Mouse (Mus musculus): ENCODE measurements around the gene Ppp1r9b.
"Not testable (repeated sequence)": the region's sequence is repeated elsewhere in the genome, so short reads cannot be mapped to it uniquely, and the experiment has no call there.

The Ppp1r9b gene

DNA sequence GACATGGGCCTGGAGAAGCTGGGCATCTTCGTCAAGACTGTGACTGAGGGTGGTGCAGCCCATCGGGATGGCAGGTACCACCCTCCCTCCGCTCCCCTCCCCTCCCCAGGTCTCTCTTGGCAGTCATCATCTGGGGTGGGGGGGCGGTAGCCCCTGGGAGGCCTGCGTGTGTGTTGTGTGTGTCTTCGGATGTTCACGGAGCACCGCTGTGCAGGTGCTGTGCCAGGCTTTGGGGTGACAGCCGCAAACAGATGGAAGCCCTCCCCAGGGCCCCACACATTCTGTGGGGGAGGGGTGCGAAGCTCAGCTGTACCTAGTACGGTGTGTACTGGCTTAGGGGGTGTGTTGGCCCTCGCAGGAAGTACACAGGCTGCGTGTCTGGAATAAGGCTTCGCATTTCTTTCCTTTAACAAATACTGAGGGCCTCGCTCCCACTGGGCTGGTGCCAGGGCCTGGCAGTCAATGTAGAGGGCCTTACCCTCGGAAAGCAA, 7.3 kb downstream of the Ppp1r9b start:
- no peak for DNase-seq

DNA sequence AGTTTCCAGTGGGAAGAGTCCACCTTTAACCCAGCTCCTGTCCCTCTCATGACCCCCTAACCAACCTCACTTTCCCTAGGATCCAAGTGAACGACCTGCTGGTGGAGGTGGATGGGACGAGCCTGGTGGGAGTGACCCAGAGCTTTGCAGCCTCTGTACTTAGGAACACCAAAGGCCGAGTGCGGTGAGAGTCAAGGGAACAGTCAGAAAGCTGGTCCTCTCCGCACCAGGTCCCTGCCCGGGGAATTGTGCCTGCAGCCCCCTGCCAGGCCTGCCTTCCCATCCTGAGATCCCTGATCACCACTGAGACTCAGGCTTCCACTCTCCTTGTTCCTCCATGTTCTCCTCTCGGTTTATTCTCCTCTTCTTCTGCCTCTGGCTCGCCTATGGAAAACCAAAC, 9.3 kb downstream of the Ppp1r9b start:
- DNase-seq, result no peak

DNA sequence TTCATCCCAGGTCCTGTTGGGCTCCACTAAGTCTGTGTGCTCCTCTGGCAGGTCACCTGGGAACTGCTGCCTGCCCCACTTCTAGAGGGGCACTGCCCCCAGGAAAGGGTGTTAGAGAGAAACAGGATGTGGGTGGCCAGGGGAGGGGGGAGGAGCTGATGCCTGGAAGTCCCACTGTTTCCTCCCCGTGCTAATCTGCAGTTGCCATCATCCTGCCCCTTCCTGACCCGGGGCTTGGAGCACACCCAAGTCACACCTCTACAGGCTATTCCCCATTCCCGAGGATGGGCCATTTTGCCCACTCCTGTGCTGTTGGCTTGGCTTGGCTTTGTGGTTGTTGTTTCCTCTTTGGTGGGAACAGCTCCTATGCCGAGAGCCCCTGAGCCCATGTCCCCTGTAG, 9.7 kb downstream of the Ppp1r9b start:
- peak; percentile 77 to 86 for DNase-seq

DNA sequence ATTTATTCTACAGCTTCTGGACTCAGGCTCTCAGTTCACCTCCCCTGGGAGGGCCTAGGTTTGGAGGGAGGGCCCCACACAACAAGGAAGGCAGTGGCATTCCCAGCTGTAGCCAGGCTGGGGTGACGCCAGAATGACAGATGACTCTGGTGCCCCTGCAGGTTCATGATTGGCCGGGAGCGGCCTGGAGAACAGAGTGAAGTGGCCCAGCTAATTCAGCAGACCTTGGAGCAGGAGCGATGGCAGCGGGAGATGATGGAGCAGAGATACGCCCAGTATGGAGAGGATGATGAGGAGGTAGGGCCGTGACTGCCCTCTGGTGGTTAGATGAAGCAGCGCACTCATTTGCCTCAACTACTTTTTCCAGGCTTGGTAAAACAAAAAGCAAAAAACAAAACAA, 10.2 kb downstream of the Ppp1r9b start:
- DNase-seq, result peak; percentile 81 to 86

DNA sequence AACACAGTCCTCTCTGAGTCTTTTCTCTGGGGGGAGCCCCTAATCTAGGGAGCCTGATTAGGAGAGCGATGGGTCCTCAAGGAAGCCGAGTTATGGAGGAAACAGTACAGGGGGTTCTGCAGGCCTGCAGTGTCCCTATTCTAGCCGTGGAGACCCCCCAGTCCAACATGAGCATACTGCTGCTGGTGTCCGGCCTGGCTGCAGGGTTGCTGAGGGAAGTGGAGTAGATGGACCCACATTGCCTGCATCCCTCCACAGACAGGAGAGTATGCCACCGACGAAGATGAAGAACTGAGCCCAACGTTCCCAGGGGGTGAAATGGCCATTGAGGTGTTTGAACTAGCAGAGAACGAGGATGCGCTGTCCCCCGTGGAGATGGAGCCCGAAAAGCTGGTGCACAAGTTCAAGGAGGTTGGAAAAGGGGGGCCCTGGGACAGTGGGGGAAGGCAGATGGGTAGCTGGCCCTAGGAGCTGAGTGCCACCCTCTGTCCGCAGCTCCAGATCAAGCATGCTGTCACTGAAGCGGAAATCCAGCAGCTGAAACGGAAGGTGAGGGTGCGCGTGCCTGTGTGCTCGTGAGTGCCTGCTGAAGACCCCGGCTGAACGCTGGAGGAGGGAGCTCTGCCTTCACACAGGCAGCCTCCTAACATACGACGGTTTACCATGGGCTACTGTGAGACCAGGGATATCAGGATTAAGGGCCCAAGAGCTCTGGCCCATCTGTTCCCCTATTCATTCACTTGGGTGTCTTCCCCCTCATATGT, 10.9 kb downstream of the Ppp1r9b start:
- no peak for DNase-seq

DNA sequence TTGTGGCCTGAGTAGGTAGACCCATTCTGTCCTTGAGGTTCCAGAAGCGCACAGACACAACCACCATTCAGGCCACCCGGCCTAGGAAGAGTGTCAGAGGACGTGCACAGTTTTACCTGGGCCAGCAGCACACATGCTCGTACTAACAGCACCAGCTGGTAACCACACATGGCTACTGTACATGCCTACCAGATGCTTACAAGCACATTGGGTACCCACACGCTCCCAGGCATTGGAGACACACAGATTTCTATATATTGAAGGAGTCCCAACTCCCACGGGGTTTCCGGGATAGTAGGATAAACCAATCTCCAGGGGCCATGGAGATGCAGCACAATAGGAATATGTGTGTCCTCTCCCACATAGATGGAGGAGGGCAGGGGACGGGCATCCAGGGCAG, 11.9 kb downstream of the Ppp1r9b start:
- DNase-seq, result no peak

DNA sequence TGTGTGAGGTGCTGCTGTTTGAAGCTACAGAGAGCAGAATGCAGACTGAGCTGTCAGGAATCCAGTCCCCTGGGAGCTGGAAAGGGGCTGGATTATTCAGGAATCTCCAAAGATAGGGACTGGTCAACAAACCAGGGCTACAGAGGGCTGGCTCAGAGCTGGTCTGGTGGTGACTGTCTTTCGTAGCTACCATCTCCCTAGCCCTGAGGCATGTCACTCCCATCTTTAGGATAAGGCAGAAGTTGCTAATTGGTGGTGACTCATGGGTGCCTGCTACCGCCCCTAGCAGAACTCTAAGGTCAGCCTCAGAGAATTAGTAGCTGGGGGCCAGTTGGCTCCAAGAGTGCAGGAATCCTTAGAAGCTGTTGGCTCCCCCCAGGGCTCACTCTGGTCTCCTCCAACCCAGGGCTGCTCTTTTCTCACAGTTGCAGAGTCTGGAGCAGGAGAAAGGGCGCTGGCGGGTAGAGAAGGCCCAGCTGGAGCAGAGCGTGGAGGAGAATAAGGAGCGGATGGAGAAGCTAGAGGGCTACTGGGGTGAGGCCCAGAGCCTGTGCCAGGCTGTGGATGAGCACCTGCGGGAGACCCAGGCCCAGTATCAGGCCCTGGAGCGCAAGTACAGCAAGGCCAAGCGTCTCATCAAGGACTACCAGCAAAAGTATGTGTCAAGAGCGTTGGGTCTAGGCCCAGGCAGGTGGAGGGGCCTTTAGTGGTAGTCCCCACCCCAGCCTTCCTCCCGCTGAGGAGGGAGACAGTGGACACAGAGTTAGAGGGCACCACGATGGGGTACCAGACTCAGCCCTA, 13.5 kb downstream of the Ppp1r9b start:
- no peak for DNase-seq

DNA sequence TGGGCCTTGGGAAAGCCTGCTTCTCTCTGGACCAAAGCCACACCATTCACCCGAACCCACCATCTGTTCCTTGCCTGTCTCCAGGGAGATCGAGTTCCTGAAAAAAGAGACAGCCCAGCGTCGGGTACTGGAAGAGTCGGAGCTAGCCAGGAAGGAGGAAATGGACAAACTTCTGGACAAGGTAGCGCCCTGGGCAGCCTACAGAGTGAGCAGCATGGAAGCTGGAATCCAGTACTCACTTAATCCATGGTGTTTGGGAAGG, 14.0 kb downstream of the Ppp1r9b start:
- no peak for DNase-seq

DNA sequence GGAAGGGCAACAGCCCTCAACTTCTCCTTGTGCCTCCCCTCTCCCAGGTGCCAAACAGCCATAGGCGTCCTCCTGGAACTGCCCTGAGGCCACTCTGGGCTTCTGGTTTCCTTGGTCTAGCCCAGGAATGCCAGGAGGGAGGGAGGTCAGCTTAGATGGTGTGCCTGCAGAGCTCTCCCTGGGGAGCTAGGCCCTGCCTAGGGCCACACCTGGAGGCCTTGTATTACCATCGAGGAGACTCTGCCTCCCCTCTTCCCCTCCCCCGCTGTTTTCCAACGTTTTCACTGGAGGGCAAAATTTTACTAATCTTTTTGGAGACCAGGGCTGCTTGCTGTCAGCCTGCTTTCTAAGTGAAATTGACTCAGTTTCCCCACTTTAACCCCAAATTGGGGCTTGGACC, 15.2 kb downstream of the Ppp1r9b start:
- peak in 1 of 2 experiments; percentile 45 for DNase-seq

DNA sequence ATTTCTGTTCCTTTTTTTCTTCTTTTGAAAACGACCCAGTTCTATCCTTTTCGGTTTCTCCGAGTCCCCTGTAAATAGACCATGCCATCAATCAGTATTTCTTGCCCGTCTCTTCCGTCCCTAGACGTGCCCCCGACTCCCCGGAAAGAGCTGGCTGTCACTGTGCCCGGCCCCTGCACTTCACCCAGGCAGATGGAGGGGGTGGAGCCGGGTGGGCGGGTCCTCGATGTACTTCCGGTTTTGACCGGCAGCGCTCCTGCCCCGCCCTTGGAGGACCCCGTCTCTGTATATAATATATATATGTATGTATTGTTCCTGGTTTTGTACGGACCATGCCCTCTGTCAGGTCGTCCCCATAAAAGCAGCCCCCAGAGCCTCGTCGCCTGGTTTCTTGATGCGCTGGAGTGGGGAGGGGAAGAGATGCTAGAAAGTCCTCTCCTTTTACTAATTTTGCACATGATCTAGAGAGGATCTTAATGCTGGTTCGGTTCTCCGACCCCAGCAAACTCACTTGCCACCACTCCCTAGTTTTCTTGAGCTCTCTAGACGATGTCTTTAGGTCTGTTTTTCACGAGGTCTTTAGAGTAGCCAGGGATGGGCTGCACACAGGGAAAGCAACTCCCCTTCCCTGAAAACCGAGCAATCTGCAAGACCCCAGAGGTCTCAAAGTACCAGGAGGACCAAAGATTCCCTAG, 15.8 kb downstream of the Ppp1r9b start:
- peak; percentile 85 to 90 for DNase-seq

DNA sequence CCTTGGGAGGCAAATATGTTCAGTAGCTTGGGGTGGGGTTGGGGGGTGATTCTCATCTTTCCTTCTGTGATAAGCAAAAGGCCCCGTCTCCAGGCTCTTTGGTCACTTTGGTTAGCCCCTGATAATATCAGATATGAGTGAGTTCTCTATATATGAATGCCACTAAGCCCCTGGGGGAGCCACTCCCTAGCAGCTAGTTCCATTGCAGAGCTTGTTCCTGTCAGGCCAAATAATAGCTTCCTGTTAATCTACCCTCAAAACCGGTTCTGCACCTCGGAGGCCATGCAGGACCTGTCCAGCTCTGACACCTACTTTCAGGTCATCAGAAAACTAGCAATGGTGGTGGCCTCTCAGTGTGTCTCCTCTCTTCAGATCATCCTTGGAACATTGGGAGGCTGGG, 16.6 kb downstream of the Ppp1r9b start:
- no peak for DNase-seq

DNA sequence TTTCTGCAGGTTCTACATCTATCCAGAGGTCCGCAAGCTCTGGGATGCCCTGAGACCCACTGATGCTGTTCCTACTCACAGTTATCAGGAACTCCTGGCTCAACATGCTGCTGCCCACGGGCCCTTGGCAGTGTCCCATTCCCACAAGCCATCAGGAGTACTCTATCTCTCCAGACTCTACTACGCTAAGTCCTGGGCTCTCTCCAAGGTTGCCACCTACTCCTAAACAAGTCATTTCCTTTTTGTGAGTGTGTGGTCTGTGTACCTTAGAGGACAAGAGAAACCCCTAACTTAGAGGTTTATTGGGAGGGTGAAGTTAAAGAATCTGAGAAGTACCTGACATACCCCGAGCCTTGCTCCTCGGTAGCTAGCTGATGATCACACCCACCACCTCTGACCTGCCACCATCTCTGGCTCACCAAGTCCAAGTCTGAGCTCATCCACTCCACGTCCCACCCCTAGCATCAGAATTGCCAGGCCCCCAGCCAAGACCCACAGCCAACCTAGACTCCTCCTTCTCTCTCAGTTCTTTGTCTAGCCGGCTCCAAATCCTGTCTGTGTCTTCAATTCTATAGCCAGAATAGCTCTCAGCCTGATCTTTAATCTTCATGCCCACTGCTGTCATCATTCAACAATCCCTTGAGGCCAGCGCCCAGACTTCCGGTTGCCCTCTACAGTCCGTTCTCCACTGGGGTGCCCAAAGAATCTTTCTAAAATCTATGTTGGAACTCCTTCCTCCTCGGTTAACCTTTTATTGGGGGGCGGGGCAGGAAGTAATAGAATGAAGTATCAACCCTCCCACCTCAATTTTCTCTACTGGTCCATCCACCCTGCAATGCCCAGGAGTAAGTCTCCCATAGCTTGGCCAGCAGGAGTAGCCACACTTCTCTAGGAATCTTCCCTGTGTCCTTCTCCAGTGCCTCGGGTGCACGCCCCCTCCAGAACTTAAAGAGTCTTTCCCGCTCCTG, 18.1 kb downstream of the Ppp1r9b start:
- peak in 1 of 2 experiments; percentile 40 for DNase-seq

DNA sequence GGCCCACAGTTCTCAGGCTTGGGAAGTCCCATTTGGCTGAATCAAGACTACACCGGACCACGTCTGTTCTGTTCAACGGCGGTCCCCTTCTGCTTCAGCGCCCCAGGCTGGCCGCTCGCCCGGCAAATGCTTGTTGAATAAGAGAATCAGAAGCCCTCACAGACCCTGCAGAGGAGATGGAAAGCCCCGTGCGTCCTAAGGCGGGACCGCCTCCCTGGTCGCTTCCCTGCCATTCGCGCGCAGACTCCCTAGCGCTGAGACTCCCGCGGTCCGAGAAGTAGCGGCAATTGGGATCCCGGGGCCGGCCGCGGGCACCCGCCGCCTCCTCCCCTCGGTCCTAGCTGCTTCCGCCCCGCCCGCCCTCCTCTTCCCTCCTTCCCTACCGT, 18.8 kb downstream of the Ppp1r9b start, which contains the start of gene Samd14:
Gene Samd14 (plus strand): TSS at position 251 of the 386 bp plus-strand sequence.
- peak; percentile 56 to 76 for DNase-seq

DNA sequence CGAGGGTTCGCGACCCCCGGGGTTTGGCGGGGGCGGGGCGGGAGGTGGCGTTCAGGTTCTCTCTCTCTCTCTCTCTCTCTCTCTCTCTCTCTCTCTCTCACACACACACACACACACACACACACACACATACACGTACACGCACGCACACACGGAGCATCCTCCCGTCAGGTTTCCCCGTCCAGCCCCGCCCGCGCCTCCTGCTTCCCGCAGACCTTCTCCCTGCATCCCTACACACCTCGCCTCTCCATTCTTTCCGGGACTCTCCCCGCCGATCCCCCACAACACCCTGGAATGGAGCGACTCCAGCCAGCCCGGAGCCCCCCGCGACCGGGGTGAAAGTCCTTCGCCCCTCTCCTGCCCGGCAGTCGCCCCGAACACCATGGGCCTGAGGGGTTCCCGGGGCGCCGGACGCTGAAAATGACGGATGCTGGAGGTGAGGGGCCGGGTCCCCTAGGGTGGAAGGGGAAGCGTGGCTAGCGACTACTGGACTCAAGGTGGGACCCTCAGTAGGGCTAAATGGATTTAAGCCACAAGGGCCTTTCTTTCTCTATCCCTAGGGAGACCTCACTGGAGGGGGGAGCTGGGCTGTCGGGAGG, 19.4 kb downstream of the Ppp1r9b start:
- DNase-seq, result peak in 1 of 2 experiments; percentile 50

DNA sequence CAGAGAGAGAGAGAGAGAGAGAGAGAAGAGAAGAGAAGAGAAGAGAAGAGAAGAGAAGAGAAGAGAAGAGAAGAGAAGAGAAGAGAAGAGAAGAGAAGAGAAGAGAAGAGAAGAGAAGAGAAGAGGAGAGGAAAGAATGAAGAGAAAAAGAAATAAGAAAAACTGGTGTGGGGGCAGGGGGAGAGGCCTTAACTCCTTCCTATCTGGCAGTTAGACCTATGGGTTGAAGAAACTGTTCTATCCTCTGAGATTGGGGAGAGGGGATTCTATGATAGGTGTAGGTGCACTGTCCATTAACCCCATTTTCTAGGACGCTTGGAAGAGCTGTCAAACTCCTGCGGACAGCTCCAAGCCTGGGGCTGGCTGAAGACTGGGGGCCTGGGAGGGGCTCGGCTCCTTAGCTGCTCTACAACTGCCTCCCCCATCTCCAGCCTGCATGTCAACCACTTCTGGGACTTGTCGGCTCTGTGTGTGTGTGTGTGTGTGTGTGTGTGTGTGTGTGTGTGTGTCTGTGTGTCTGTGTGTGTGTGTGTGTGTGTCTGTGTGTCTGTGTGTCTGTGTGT, 20.1 kb downstream of the Ppp1r9b start:
- not testable (repeated sequence) for DNase-seq

DNA sequence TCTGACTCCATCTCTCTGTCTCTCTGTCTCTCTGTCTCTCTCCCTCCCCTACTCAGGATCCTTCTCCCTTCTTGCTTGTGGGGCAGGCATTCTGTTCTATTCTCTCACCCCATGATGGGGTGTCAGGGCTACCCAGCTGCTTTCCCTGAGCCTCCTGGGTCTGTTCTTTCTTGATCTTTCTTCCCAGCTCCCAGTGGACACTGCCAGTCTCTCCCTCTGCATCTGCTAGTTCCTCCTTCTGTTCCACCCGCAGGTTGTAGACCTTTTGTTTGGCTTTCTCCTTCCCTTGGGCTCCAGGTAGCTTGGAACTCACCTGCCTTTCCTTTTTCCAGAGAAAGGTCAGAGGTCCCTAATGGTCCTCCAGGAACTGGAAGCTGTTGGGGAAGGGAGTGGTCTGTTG, 20.6 kb downstream of the Ppp1r9b start:
- no peak for DNase-seq

DNA sequence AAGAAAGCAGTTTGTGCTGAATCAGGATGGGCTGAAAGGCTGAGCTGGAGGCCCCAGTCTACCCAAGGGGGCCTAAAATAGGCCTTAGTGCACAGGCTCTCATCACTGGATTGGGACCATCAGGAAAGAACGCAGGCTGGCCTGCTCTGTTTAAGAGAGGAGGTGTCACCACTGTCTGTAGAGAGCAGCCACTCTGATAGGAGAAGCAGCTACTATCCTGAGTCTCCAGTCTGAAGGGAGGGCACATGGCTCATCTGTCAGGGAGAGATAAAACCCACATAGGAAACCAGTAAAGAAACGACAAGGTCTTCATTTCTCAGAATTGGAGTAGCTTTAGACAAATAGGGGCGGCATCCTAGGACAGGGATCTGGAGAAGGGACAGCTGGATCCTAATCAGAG, 21.2 kb downstream of the Ppp1r9b start:
- no peak for DNase-seq

DNA sequence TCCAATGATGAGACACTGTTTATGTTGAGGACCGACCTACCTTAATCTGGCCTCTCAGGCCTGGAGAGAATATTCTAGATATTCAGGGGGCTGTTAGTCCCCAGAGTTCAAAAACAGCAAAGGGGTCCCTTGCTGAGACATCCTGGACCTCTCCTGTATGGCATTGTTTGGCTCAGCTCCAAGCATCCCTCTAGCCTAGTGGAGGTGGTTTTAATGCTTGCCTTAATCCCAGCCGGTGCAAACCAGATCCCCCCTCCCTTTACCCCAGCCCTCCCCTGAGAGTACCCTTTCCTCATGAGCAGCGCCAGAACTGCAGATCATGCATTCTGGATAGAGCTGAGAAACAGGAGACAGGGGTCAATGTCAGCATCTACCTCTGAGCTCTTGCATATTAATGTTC, 21.7 kb downstream of the Ppp1r9b start:
- DNase-seq, result no peak

DNA sequence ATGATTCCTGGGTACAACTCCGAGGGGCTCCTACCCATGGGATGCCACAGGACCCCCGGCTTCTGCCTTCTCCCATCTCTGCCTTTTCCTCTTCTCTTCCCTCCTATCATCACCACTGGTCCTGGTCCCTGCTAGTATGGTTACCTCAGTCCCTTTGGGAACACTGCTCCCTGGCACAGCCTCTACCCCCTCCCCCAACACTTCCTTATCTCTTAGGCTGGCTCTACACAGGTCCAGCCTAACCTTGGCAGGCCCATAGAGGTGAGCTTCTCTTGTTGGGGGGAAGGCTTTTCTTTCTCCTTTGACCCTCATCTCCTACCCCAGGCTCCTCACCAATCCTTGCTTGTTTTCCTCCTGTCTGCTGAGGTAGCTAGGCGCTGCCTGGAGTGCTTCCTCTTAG, 24.6 kb downstream of the Ppp1r9b start:
- DNase-seq, result no peak

DNA sequence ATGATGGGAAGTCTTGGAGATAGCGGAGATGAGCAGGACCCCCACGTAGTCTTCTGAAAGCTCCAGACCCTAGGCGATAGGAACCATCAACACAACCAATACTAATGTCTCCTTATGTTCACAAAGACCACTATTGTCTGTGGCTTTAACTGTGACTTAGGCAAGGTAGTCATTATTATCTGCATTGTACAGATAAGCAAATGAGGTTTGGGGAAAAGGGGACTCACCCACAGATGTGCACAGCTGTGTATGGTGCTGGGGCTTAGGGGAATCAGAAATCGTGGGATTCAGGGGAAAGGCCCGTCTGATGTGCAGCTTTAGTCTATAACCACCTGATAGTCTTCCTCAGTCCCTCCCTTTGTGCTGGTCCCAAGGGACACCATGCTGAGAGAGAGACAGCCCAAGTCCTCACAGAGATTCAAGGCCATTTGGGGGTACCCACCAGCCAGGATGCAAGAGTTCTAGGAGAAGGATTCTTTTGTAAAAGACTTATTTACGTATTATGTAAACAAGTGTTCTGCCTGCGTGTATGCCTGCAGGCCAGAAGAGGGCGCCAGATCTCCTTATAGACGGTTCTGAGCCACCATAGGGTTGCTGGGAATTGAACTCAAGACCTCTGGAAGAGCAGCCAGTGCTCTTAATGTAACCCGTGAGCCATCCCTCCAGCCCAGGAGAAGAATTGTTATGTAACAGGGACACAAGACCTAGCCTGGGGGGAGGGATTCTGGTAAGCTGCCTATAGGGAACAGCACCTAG, 31.6 kb downstream of the Ppp1r9b start:
- no peak for DNase-seq

DNA sequence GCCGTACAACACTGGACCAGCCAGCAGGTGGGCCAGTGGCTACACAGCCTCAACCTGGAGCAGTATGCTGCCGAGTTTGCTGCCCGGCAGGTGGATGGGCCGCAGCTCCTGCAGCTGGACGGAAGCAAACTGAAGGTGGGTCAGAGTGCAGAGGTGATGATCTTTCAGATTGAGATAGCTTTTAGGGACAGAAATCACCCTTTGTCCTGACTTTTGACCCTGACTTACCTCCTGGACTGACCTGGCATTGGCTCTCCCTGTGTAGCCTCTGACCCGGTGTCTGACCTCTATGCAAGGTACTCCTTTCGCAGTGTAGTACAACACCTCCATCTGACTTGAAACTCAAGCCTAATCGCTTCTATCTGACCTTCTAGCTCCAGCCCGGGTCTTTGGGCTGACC, 32.6 kb downstream of the Ppp1r9b start:
- peak in 1 of 2 experiments; percentile 39 for DNase-seq
